Mouse (Mus musculus) lung, postnatal 0 days (tissue): ENCODE data around the gene Cadps. TPM values are rescaled to one million over a fixed set of nuclear protein-coding genes. Genes with fewer than 3 reads are reported as not detected.

Experiments
- ATAC-seq: fragments of 200-750 bp; cut with Nextera tagmentation; 2 replicates; pipeline ENCODE4 v1.8.0; 2017; ENCODE audit warnings: moderate library complexity
- DNase-seq: peaks from one replicate; pipeline ENCODE4 v3.0.0-alpha.2; 2016; ENCODE audit warnings: low spot score
- H3K27ac ChIP-seq: fragments of 300-500 bp; sonication (generic); 2 replicates; pipeline ENCODE4 v1.5.1; 2014; ENCODE audit warnings: antibody characterized with exemption, mild to moderate bottlenecking, low read length, mixed read lengths
- H3K27me3 ChIP-seq: fragments of 300-500 bp; sonication (generic); replicated peaks from 2 replicates; pipeline ENCODE4 v1.6.1; 2014; ENCODE audit warnings: low read length, mixed read lengths; ENCODE audit not compliant: insufficient read depth
- H3K36me3 ChIP-seq: fragments of 300-500 bp; sonication (generic); 2 replicates; pipeline ENCODE4 v1.6.1; 2014; ENCODE audit warnings: low read length, mixed read lengths; ENCODE audit not compliant: insufficient read depth
- H3K4me1 ChIP-seq: fragments of 300-500 bp; sonication (generic); 2 replicates; pipeline ENCODE4 v1.6.1; 2014; ENCODE audit warnings: antibody characterized with exemption, low read depth, low read length, mixed read lengths; ENCODE audit not compliant: insufficient read depth
- H3K4me2 ChIP-seq: fragments of 300-500 bp; sonication (generic); replicated peaks from 2 replicates; pipeline ENCODE4 v1.6.1; 2014; ENCODE audit warnings: low read depth, mild to moderate bottlenecking, low read length, moderate library complexity, mixed read lengths
- H3K4me3 ChIP-seq: fragments of 300-500 bp; sonication (generic); 2 replicates; pipeline ENCODE4 v1.5.1; 2014; ENCODE audit warnings: low read depth, low read length
- H3K9ac ChIP-seq: fragments of 300-500 bp; sonication (generic); replicated peaks from 2 replicates; pipeline ENCODE4 v1.6.1; 2014; ENCODE audit warnings: low read depth, mild to moderate bottlenecking
- H3K9me3 ChIP-seq: fragments of 300-500 bp; sonication (generic); 2 replicates; pipeline ENCODE4 v1.6.1; 2016; ENCODE audit warnings: low read length, mixed read lengths
- CTCF ChIP-seq: IDR thresholded peaks from 2 replicates; pipeline ENCODE4 v1.5.1; 2016; ENCODE audit warnings: antibody characterized with exemption, mild to moderate bottlenecking
- EP300 ChIP-seq: IDR thresholded peaks from 2 replicates; pipeline ENCODE4 v1.6.1; 2016; ENCODE audit warnings: antibody characterized with exemption, mild to moderate bottlenecking, control low read depth
- WGBS: fragments of 180-500 bp; shearing (Covaris S2); extraction: QIAGEN DNeasy Blood & Tissue Kit; methylation state at CpG from one replicate; pipeline ENCODE4 v1.1.7; 2014; 5-methylcytosine and 5-hydroxymethylcytosine counted together
- polyA plus RNA-seq: library from polyadenylated mRNA; unstranded; fragments of >200 nt; fragmentation: Nextera tagmentation; extraction: Ambion mirVana; gene quantifications from 2 replicates; pipeline ENCODE4 v1.2.1, GENCODE M21; 2015

Cadps gene
- polyA plus RNA-seq, 1 experiment from 2014 or later = 0.16 TPM

DNA sequence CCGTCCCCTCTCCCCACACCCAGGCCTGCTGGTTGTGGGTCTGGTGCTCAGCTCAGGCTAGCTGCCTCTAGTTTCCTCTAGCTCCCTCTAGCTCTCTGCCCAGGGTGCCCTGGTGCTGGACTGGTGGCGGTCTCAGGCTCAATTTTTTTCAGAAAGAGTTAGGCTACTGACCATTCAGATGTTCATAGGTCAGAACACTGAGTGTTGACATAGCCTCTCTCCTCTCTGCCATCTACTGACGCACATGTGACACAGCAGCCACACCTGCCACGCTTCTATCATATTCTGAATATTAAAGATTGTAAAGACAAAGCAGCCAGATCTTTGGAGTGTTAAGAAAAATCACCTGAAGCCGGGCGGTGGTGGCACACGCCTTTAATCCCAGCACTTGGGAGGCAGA, 489.3 kb downstream of the Cadps start:
- H3K4me2 ChIP-seq = no peak overlapping the region
- H3K9me3 ChIP-seq = no peaks in the 10 kb centered on the region
- no peak for DNase-seq
- no peaks in the 10 kb centered on the region for H3K36me3 ChIP-seq
- WGBS = 64% methylated on average over 7 of the region's 7 CpGs
- ATAC-seq = no peak
- H3K4me1 ChIP-seq = no peaks in the 10 kb centered on the region
- TF ChIP-seq EP300 (no peak), CTCF (no peak)
- peaks cover 17% of the 10 kb centered on the region for H3K27me3 ChIP-seq
- no peak overlapping the region for H3K27ac ChIP-seq
- no peak overlapping the region for H3K4me3 ChIP-seq
- H3K9ac ChIP-seq = no peak overlapping the region
